Mouse (Mus musculus) midbrain, embryonic 16.5 days (tissue): ENCODE results near the gene Lpo. TPM values are rescaled to one million over a fixed set of nuclear protein-coding genes. Genes with fewer than 3 reads are reported as not detected.

ENCODE experiments used
- ATAC-seq: fragments of 200-750 bp; cut with Nextera tagmentation; 2 replicates; pipeline ENCODE4 v1.8.0; 2017; ENCODE audit warnings: moderate TSS enrichment
- H3K27ac ChIP-seq: fragments of 300-500 bp; sonication (generic); 2 replicates; pipeline ENCODE4 v1.5.1; 2014; ENCODE audit warnings: mild to moderate bottlenecking, low read length, mixed read lengths
- H3K27me3 ChIP-seq: fragments of 300-500 bp; sonication (generic); 2 replicates; pipeline ENCODE4 v1.6.1; 2014; ENCODE audit warnings: low read depth, low read length, mixed read lengths; ENCODE audit not compliant: control insufficient read depth, insufficient read depth
- H3K36me3 ChIP-seq: fragments of 300-500 bp; sonication (generic); 2 replicates; pipeline ENCODE4 v1.6.1; 2014; ENCODE audit warnings: mild to moderate bottlenecking, low read length, moderate library complexity, mixed read lengths; ENCODE audit not compliant: control insufficient read depth, insufficient read depth
- H3K4me1 ChIP-seq: fragments of 300-500 bp; sonication (generic); 2 replicates; pipeline ENCODE4 v1.6.1; 2014; ENCODE audit warnings: mild to moderate bottlenecking, low read length, mixed read lengths; ENCODE audit not compliant: control insufficient read depth, insufficient read depth
- H3K4me2 ChIP-seq: fragments of 300-500 bp; sonication (generic); 2 replicates; pipeline ENCODE4 v1.6.1; 2014; ENCODE audit warnings: mild to moderate bottlenecking, low read length, mixed read lengths
- H3K4me3 ChIP-seq: fragments of 300-500 bp; sonication (generic); 2 replicates; pipeline ENCODE4 v1.5.1; 2014; ENCODE audit warnings: low read depth, mild to moderate bottlenecking, low read length, moderate library complexity, mixed read lengths
- H3K9ac ChIP-seq: fragments of 300-500 bp; sonication (generic); 2 replicates; pipeline ENCODE4 v1.6.1; 2014; ENCODE audit warnings: low read depth, low read length, mixed read lengths
- H3K9me3 ChIP-seq: fragments of 300-500 bp; sonication (generic); replicated peaks from 2 replicates; pipeline ENCODE4 v1.6.1; 2014; ENCODE audit warnings: mild to moderate bottlenecking, low read length, mixed read lengths; ENCODE audit not compliant: control insufficient read depth, poor library complexity, severe bottlenecking
- WGBS: fragments of 180-500 bp; shearing (Covaris S2); extraction: QIAGEN DNeasy Blood & Tissue Kit; methylation state at CpG from one replicate; pipeline ENCODE4 v1.1.7; 2014; 5-methylcytosine and 5-hydroxymethylcytosine counted together
- polyA plus RNA-seq: library from polyadenylated mRNA; unstranded; fragments of >200 nt; fragmentation: Nextera tagmentation; extraction: Ambion mirVana; gene quantifications from 2 replicates; pipeline ENCODE4 v1.2.1, GENCODE M21; 2015

Lpo gene
- polyA plus RNA-seq, 1 experiment from 2014 or later: 3.8 TPM

GRCm38 (mm10) chr11:87816707-87817442 lies 11.2 kb downstream of the Lpo start:
- 2% methylated on average over 30 of the region's 31 CpGs for WGBS
- peak; percentile 76 for ATAC-seq
- H3K4me3 ChIP-seq: peak overlapping the region; percentile 43
- no peaks in the 10 kb centered on the region for H3K36me3 ChIP-seq
- no peaks in the 10 kb centered on the region for H3K27me3 ChIP-seq
- H3K4me1 ChIP-seq: peaks cover 9% of the 10 kb centered on the region; the same call in 1 of the 2 replicates
- H3K27ac ChIP-seq: 0 out of 2 replicates have a peak overlapping the region, but pooled peaks have one; percentile 15
- H3K4me2 ChIP-seq: peak overlapping the region; percentile 81
- no peaks in the 10 kb centered on the region for H3K9me3 ChIP-seq
- H3K9ac ChIP-seq: peak overlapping the region; percentile 68

GRCm38 (mm10) chr11:87814831-87815230 lies 13.3 kb downstream of the Lpo start:
- Histone ChIP-seq H3K4me2 (no peak overlapping the region), H3K27me3 (no peaks in the 10 kb centered on the region), H3K27ac (no peak overlapping the region), H3K9me3 (no peaks in the 10 kb centered on the region), H3K36me3 (no peaks in the 10 kb centered on the region), H3K9ac (no peak overlapping the region), H3K4me1 (peaks cover 13% of the 10 kb centered on the region), H3K4me3 (no peak overlapping the region)
- no peak for ATAC-seq
- 57% methylated on average over 8 of the region's 8 CpGs for WGBS

- no peaks in the 10 kb centered on the region for H3K36me3 ChIP-seq
- H3K9me3 ChIP-seq: no peaks in the 10 kb centered on the region
- H3K27ac ChIP-seq: peak overlapping the region; percentile 69
- H3K9ac ChIP-seq: no peak overlapping the region
- 26% methylated on average over 3 of the region's 4 CpGs for WGBS
- H3K4me3 ChIP-seq: no peak overlapping the region
- H3K4me2 ChIP-seq: no peak overlapping the region
- ATAC-seq: 0 out of 2 replicates have a peak, but pooled peaks have one; percentile 51
- H3K4me1 ChIP-seq: peaks cover 6% of the 10 kb centered on the region
- H3K27me3 ChIP-seq: no peaks in the 10 kb centered on the region
These were observed 16.7 kb downstream of the Lpo start for GRCm38 (mm10) chr11:87811396-87811795.

GRCm38 (mm10) chr11:87808236-87808635 lies 19.9 kb downstream of the Lpo start:
- Histone ChIP-seq H3K36me3 (no peaks in the 10 kb centered on the region), H3K9me3 (no peaks in the 10 kb centered on the region), H3K4me3 (no peak overlapping the region), H3K27ac (no peak overlapping the region), H3K9ac (no peak overlapping the region), H3K27me3 (no peaks in the 10 kb centered on the region), H3K4me1 (peaks cover 6% of the 10 kb centered on the region), H3K4me2 (no peak overlapping the region)
- WGBS: 89% methylated on average over 7 of the region's 7 CpGs
- ATAC-seq: no peak

- Histone ChIP-seq H3K27ac (no peak overlapping the region), H3K9me3 (no peaks in the 10 kb centered on the region), H3K4me2 (no peak overlapping the region), H3K4me1 (peaks cover 6% of the 10 kb centered on the region), H3K27me3 (no peaks in the 10 kb centered on the region), H3K9ac (no peak overlapping the region), H3K36me3 (no peaks in the 10 kb centered on the region), H3K4me3 (no peak overlapping the region)
- ATAC-seq: no peak
- WGBS: 85% methylated on average over 6 of the region's 6 CpGs
These were observed 20.7 kb downstream of the Lpo start for GRCm38 (mm10) chr11:87807433-87807832.

- Histone ChIP-seq H3K4me2 (no peak overlapping the region), H3K27ac (no peak overlapping the region), H3K9ac (no peak overlapping the region), H3K27me3 (no peaks in the 10 kb centered on the region), H3K4me3 (no peak overlapping the region), H3K4me1 (no peaks in the 10 kb centered on the region), H3K36me3 (no peaks in the 10 kb centered on the region), H3K9me3 (no peaks in the 10 kb centered on the region)
- ATAC-seq: no peak
- 73% methylated on average over 1 of the region's 1 CpGs for WGBS
These were observed 22.6 kb downstream of the Lpo start for GRCm38 (mm10) chr11:87805448-87805847.

- WGBS: 42% methylated on average over 14 of the region's 14 CpGs
- Histone ChIP-seq H3K27ac (no peak overlapping the region), H3K9me3 (no peaks in the 10 kb centered on the region), H3K4me1 (no peaks in the 10 kb centered on the region), H3K9ac (peak overlapping the region; percentile 14; the same call in 1 of the 2 replicates), H3K36me3 (no peaks in the 10 kb centered on the region), H3K27me3 (no peaks in the 10 kb centered on the region), H3K4me3 (no peak overlapping the region), H3K4me2 (no peak overlapping the region)
- ATAC-seq: no peak
These were observed 25.5 kb downstream of the Lpo start for GRCm38 (mm10) chr11:87802621-87803020.

GRCm38 (mm10) chr11:87801711-87802275 lies 26.3 kb downstream of the Lpo start:
- H3K27me3 ChIP-seq: no peaks in the 10 kb centered on the region
- H3K9ac ChIP-seq: no peak overlapping the region
- no peak overlapping the region for H3K27ac ChIP-seq
- no peak for ATAC-seq
- no peaks in the 10 kb centered on the region for H3K4me1 ChIP-seq
- no peaks in the 10 kb centered on the region for H3K9me3 ChIP-seq
- H3K4me3 ChIP-seq: no peak overlapping the region
- WGBS: 84% methylated on average over 22 of the region's 22 CpGs
- no peak overlapping the region for H3K4me2 ChIP-seq
- H3K36me3 ChIP-seq: no peaks in the 10 kb centered on the region

GRCm38 (mm10) chr11:87793460-87793859 lies 34.6 kb downstream of the Lpo start, which contains the start of gene Mpo:
TSS of gene Mpo (plus strand) at chr11:87793581.
- no peaks in the 10 kb centered on the region for H3K27me3 ChIP-seq
- H3K36me3 ChIP-seq: no peaks in the 10 kb centered on the region
- ATAC-seq: no peak
- no peak within 1 kb of the TSS for H3K4me3 ChIP-seq
- no peak within 1 kb of the TSS for H3K27ac ChIP-seq
- H3K9ac ChIP-seq: no peak within 1 kb of the TSS
- 72% methylated on average over 3 of the region's 3 CpGs for WGBS
- H3K4me2 ChIP-seq: no peak within 1 kb of the TSS
- no peaks in the 10 kb centered on the region for H3K9me3 ChIP-seq
- H3K4me1 ChIP-seq: 0 out of 2 replicates have a peak, but pooled peaks cover 2% of the 10 kb centered on the region
